Mouse (Mus musculus): Measurements from ENCODE around the gene Slc35c2. TPM values are rescaled to one million over a fixed set of nuclear protein-coding genes. Genes with fewer than 3 reads are reported as not detected.

Slc35c2 gene
- polyA plus RNA-seq, 1 experiment from 2014 or later = 60.8 TPM

DNA sequence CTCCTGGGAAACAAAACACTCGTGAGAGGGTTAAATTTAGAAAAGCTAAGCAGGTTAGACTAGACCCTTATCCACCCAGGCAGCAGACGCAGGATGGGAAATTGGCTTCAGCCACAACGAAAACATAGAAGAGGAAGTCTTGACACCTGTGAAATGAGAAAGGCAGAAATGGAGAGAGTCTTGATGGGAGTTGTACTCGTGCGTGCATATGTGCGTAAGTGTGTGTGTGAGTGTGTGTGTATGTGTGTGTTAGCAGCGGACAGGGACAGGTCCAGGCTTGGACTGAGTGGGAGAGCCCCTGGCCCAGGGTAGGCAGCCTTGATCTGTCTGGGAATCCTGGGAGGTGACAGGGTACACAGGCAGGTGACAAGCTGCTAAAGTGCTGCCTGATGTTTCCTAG is 16.8 kb downstream of the Slc35c2 start:
- Histone ChIP-seq H3K36me3 (replicated peaks; ENCODE audit: control insufficient read depth, insufficient read depth) (no peaks in the 10 kb centered on the region), H3K4me3 (replicated peaks; ENCODE audit: low read length) (no peak overlapping the region), H3K9ac (no peak overlapping the region), H3K4me2 (replicated peaks) (no peak overlapping the region), H3K27me3 (ENCODE audit: control insufficient read depth, insufficient read depth, low read length) (0 out of 2 replicates have a peak, but pooled peaks cover 4% of the 10 kb centered on the region), H3K4me1 (replicated peaks; ENCODE audit: control insufficient read depth, insufficient read depth, low read length) (peaks cover 55% of the 10 kb centered on the region), H3K9me3 (ENCODE audit: control insufficient read depth, low read length) (no peaks in the 10 kb centered on the region), H3K27ac (peak overlapping the region; percentile 15; the same call in 1 of the 2 replicates)
- no peak for ATAC-seq (ENCODE audit: low FRiP score)
- DNase-seq (ENCODE audit: low spot score) = no peak
- WGBS = 50% methylated on average over 7 of the region's 7 CpGs

- H3K27me3 ChIP-seq (ENCODE audit: control insufficient read depth, insufficient read depth, low read length) = 0 out of 2 replicates have a peak, but pooled peaks cover 4% of the 10 kb centered on the region
- no peak overlapping the region for H3K27ac ChIP-seq
- H3K36me3 ChIP-seq (replicated peaks; ENCODE audit: control insufficient read depth, insufficient read depth) = no peaks in the 10 kb centered on the region
- H3K4me2 ChIP-seq (replicated peaks) = no peak overlapping the region
- H3K4me3 ChIP-seq (replicated peaks; ENCODE audit: low read length) = no peak overlapping the region
- WGBS = 4% methylated on average over 12 of the region's 12 CpGs
- no peaks in the 10 kb centered on the region for H3K9me3 ChIP-seq (ENCODE audit: control insufficient read depth, low read length)
- ATAC-seq (ENCODE audit: low FRiP score) (no peak), DNase-seq (ENCODE audit: low spot score) (no peak)
- H3K4me1 ChIP-seq (replicated peaks; ENCODE audit: control insufficient read depth, insufficient read depth, low read length) = peaks cover 38% of the 10 kb centered on the region
- H3K9ac ChIP-seq = no peak overlapping the region
Observed at GRCm38 (mm10) chr2:165266739-165267138, 20.9 kb downstream of the Slc35c2 start.

DNA sequence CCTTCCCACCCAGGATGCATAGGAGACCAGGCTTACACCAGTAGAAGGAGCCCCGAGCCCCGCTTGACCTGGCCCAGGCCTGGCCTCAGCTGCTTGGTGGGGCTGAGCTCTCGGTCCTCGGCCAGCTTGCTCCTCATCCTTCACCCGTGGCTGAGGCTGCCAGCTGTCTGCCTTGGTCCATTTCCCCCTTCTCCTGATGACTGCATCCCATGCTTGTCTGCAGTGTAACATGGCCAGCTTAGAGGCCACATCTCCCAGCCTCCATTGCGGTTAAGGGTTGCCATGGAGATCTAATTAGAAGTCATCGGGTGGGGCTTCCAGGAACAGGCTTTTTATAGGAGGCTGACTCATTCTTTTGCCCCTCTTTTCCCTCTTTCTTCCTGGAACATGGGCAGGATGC is 23.8 kb downstream of the Slc35c2 start:
- ATAC-seq (ENCODE audit: low FRiP score) (0 out of 2 replicates have a peak, but pooled peaks have one; percentile 40), DNase-seq (ENCODE audit: low spot score) (no peak)
- H3K9ac ChIP-seq = no peak overlapping the region
- WGBS = 40% methylated on average over 7 of the region's 7 CpGs
- no peak overlapping the region for H3K27ac ChIP-seq
- H3K27me3 ChIP-seq (ENCODE audit: control insufficient read depth, insufficient read depth, low read length) = 0 out of 2 replicates have a peak, but pooled peaks cover 4% of the 10 kb centered on the region
- H3K9me3 ChIP-seq (ENCODE audit: control insufficient read depth, low read length) = no peaks in the 10 kb centered on the region
- no peak overlapping the region for H3K4me3 ChIP-seq (replicated peaks; ENCODE audit: low read length)
- peaks cover 28% of the 10 kb centered on the region for H3K4me1 ChIP-seq (replicated peaks; ENCODE audit: control insufficient read depth, insufficient read depth, low read length)
- H3K36me3 ChIP-seq (replicated peaks; ENCODE audit: control insufficient read depth, insufficient read depth) = no peaks in the 10 kb centered on the region
- H3K4me2 ChIP-seq (replicated peaks) = no peak overlapping the region

DNA sequence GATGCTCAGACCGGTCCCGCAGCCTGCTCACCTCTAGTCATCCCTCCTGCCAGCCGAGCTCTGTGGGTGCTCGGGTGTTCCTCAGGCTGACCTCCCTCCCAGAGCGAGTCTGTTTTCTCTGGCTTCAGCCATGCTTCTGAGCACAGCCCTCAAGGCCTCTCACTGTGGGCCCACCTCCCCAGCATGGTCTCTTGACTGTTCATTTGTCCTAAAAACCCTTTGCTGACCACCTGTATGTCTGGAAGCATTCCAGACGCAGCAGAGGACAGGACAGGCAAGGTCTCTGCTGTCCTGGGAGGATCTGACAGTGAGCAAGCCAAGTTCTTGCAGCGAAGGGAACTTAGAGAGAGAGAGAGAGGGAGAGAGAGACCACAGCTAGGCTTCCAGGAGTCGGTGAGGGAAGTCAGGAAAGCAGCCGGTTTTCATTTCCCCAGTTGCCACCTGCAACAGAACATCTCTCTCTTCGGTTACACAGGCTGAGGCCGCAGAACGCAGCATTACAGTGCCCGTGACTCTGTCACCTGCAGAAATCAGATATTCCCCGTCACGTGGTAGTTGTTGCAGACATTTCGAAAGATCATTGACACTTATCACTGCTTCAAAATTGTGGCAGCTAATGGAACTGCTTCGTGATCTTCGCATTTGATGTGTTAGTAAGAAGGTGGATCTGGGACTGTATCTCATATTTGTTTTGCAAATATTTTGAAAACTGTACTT is 25.2 kb downstream of the Slc35c2 start:
- Histone ChIP-seq H3K4me1 (replicated peaks; ENCODE audit: control insufficient read depth, insufficient read depth, low read length) (peaks cover 39% of the 10 kb centered on the region), H3K36me3 (replicated peaks; ENCODE audit: control insufficient read depth, insufficient read depth) (no peaks in the 10 kb centered on the region), H3K9ac (no peak overlapping the region), H3K27me3 (ENCODE audit: control insufficient read depth, insufficient read depth, low read length) (no peaks in the 10 kb centered on the region), H3K4me3 (replicated peaks; ENCODE audit: low read length) (no peak overlapping the region), H3K27ac (no peak overlapping the region), H3K4me2 (replicated peaks) (no peak overlapping the region), H3K9me3 (ENCODE audit: control insufficient read depth, low read length) (no peaks in the 10 kb centered on the region)
- 65% methylated on average over 18 of the region's 18 CpGs for WGBS
- no peak for ATAC-seq (ENCODE audit: low FRiP score)
- no peak for DNase-seq (ENCODE audit: low spot score)

- ATAC-seq (ENCODE audit: low FRiP score) (no peak), DNase-seq (ENCODE audit: low spot score) (no peak)
- 67% methylated on average over 8 of the region's 8 CpGs for WGBS
- Histone ChIP-seq H3K27ac (no peak overlapping the region), H3K4me2 (replicated peaks) (no peak overlapping the region), H3K27me3 (ENCODE audit: control insufficient read depth, insufficient read depth, low read length) (peaks cover 3% of the 10 kb centered on the region; the same call in 1 of the 2 replicates), H3K9me3 (ENCODE audit: control insufficient read depth, low read length) (no peaks in the 10 kb centered on the region), H3K36me3 (replicated peaks; ENCODE audit: control insufficient read depth, insufficient read depth) (no peaks in the 10 kb centered on the region), H3K4me3 (replicated peaks; ENCODE audit: low read length) (no peak overlapping the region), H3K9ac (no peak overlapping the region), H3K4me1 (replicated peaks; ENCODE audit: control insufficient read depth, insufficient read depth, low read length) (peaks cover 23% of the 10 kb centered on the region)
Observed at GRCm38 (mm10) chr2:165259859-165260258, 27.8 kb downstream of the Slc35c2 start.

DNA sequence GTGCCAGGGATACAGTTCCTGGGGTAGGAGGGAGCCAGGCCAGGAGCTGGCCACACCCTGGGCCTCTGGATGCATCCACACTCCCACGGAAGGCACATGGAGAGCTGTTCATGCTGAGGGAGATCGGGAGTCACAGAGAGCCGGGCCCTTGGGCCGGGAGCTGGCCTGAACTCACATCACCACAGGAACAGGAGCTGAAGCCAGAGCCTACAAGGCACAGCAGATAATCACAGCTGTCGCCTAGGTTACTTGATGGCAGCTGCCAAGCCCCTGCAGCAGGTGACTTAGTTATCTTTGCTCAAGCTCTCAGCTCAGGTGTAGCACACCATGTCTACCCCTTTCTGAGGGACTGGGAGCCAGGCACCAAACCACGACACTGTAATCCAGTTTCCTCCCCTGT is 29.3 kb downstream of the Slc35c2 start:
- Histone ChIP-seq H3K27ac (no peak overlapping the region), H3K4me1 (replicated peaks; ENCODE audit: control insufficient read depth, insufficient read depth, low read length) (peaks cover 25% of the 10 kb centered on the region), H3K4me3 (replicated peaks; ENCODE audit: low read length) (no peak overlapping the region), H3K36me3 (replicated peaks; ENCODE audit: control insufficient read depth, insufficient read depth) (no peaks in the 10 kb centered on the region), H3K27me3 (ENCODE audit: control insufficient read depth, insufficient read depth, low read length) (peaks cover 3% of the 10 kb centered on the region; the same call in 1 of the 2 replicates), H3K9ac (no peak overlapping the region), H3K9me3 (ENCODE audit: control insufficient read depth, low read length) (no peaks in the 10 kb centered on the region), H3K4me2 (replicated peaks) (no peak overlapping the region)
- DNase-seq (ENCODE audit: low spot score) (no peak), ATAC-seq (ENCODE audit: low FRiP score) (no peak)
- 67% methylated on average over 6 of the region's 6 CpGs for WGBS

- H3K4me1 ChIP-seq (replicated peaks; ENCODE audit: control insufficient read depth, insufficient read depth, low read length) = peaks cover 30% of the 10 kb centered on the region
- ATAC-seq (ENCODE audit: low FRiP score) = no peak
Observed at GRCm38 (mm10) chr2:165257151-165257834, 30.4 kb downstream of the Slc35c2 start.

GRCm38 (mm10) chr2:165256213-165256612 is 31.5 kb downstream of the Slc35c2 start:
- H3K4me1 ChIP-seq (replicated peaks; ENCODE audit: control insufficient read depth, insufficient read depth, low read length) = peaks cover 30% of the 10 kb centered on the region
- H3K9me3 ChIP-seq (ENCODE audit: control insufficient read depth, low read length) = no peaks in the 10 kb centered on the region
- peaks cover 11% of the 10 kb centered on the region for H3K27me3 ChIP-seq (ENCODE audit: control insufficient read depth, insufficient read depth, low read length)
- H3K4me2 ChIP-seq (replicated peaks) = no peak overlapping the region
- H3K36me3 ChIP-seq (replicated peaks; ENCODE audit: control insufficient read depth, insufficient read depth) = no peaks in the 10 kb centered on the region
- no peak overlapping the region for H3K4me3 ChIP-seq (replicated peaks; ENCODE audit: low read length)
- ATAC-seq (ENCODE audit: low FRiP score) (no peak), DNase-seq (ENCODE audit: low spot score) (no peak)
- H3K27ac ChIP-seq = no peak overlapping the region
- H3K9ac ChIP-seq = no peak overlapping the region
- WGBS = 74% methylated on average over 10 of the region's 10 CpGs

More at GRCm38 (mm10) chr2:165257151-165257834, 30.4 kb downstream of the Slc35c2 start:
- Histone ChIP-seq H3K9ac (no peak overlapping the region), H3K36me3 (replicated peaks; ENCODE audit: control insufficient read depth, insufficient read depth) (no peaks in the 10 kb centered on the region), H3K27me3 (ENCODE audit: control insufficient read depth, insufficient read depth, low read length) (peaks cover 11% of the 10 kb centered on the region), H3K9me3 (ENCODE audit: control insufficient read depth, low read length) (no peaks in the 10 kb centered on the region), H3K4me3 (replicated peaks; ENCODE audit: low read length) (no peak overlapping the region), H3K4me2 (replicated peaks) (no peak overlapping the region), H3K27ac (no peak overlapping the region)
- 29% methylated on average over 11 of the region's 11 CpGs for WGBS
- DNase-seq (ENCODE audit: low spot score) = no peak

DNA sequence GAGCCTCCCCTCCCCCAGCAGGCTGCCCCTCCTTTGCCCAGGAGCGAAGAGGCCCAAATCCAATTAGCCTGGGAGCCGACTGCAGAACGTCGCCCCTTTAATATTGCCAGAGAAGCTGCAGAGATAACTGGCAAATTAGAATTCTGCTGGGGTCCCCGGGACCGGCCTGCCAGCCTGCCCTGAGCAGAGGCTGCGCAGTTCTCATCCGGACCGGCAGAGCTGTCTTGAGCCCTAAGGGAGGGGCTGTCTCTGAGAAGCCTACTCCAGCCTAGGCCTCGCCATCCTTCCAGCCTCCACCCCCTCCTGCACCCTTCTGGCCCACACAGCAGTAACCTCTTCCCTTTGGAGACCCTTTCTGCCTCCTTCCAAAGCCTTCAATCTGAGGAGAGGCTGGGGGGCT is 33.8 kb downstream of the Slc35c2 start:
- Histone ChIP-seq H3K9me3 (ENCODE audit: control insufficient read depth, low read length) (no peaks in the 10 kb centered on the region), H3K27me3 (ENCODE audit: control insufficient read depth, insufficient read depth, low read length) (peaks cover 11% of the 10 kb centered on the region), H3K4me3 (replicated peaks; ENCODE audit: low read length) (no peak overlapping the region), H3K4me1 (replicated peaks; ENCODE audit: control insufficient read depth, insufficient read depth, low read length) (peaks cover 30% of the 10 kb centered on the region), H3K9ac (peak overlapping the region; percentile 12; the same call in 1 of the 2 replicates), H3K27ac (no peak overlapping the region), H3K4me2 (replicated peaks) (no peak overlapping the region), H3K36me3 (replicated peaks; ENCODE audit: control insufficient read depth, insufficient read depth) (no peaks in the 10 kb centered on the region)
- ATAC-seq (ENCODE audit: low FRiP score) (peak; percentile 65), DNase-seq (ENCODE audit: low spot score) (no peak)
- 11% methylated on average over 10 of the region's 10 CpGs for WGBS

Data from hindbrain, embryonic 14.5 days (tissue).